Comparison of ENCODE assay signal across 8 mouse cellular contexts in genomic region chr7:52391793-52392192, GRCm38 (mm10).
A peak's percentile ranks its signal among the peaks of the same experiment; 100 is the strongest.
DNase-seq lines count a peak whose midpoint lies in the region; TF ChIP-seq lines count a peak whose summit lies in the region.

No protein-coding gene starts in this region.

- no peak overlapping the region for H3K4me3 ChIP-seq in kidney, adult 2 months (ENCODE audit: insufficient read depth, low read depth, low read length)

- no peak for TF ChIP-seq POLR2A in kidney, adult 2 months (IDR thresholded peaks at IDR 0.05; ENCODE audit: low read depth, low read length)

- H3K4me1 ChIP-seq in kidney, adult 2 months (ENCODE audit: control insufficient read depth, insufficient read depth, low read length), result no peaks in the 10 kb centered on the region

- 14% methylated on average over 2 of the region's 2 CpGs for WGBS in kidney, adult 2 months

- no peaks in the 10 kb centered on the region for H3K27me3 ChIP-seq in kidney, adult 2 months (replicated peaks; ENCODE audit: control insufficient read depth, insufficient read depth, low read length)

- no peak for TF ChIP-seq CTCF in kidney, adult 2 months (conservative IDR thresholded peaks at IDR 0.05; ENCODE audit: insufficient read depth, insufficient read length, low read depth, low read length)

- no peaks in the 10 kb centered on the region for H3K36me3 ChIP-seq in kidney, adult 2 months (ENCODE audit: control insufficient read depth, insufficient read depth, low read length)

- H3K27ac ChIP-seq in kidney, adult 2 months (ENCODE audit: insufficient read depth, low read depth, low read length), result no peak overlapping the region

- peak; percentile 46 for DNase-seq in kidney, adult 2 months
- no peak for DNase-seq in kidney, adult 18-20 months
- peak; percentile 60 for DNase-seq in Muller cell, postnatal 12 days (ENCODE audit: inconsistent ontology term)
- DNase-seq in cerebellum, adult 9-10 months, result peak; percentile 37
- peak; percentile 0 for DNase-seq in induced T-regulatory cell, adult 2 months (ENCODE audit: low read depth)
- DNase-seq in lung, postnatal 14 days, result peak; percentile 34
- no peak for DNase-seq in spleen, postnatal 36 days (ENCODE audit: low spot score in 2 of 2)
- no peak for DNase-seq in spleen, postnatal 14 days (ENCODE audit: low spot score in 2 of 2)

Comparison
In these comparisons a context has a peak if more than half of its experiments do, and no peak if none do; other contexts are left out.
1. DNase-seq: peak in kidney, adult 2 months (single experiment), Muller cell, postnatal 12 days (single experiment), cerebellum, adult 9-10 months (single experiment), induced T-regulatory cell, adult 2 months (single experiment) and lung, postnatal 14 days (single experiment); none in kidney, adult 18-20 months (single experiment), spleen, postnatal 36 days (0 of 2) and spleen, postnatal 14 days (0 of 2).